Mouse (Mus musculus): ENCODE results near the gene Tanc2.

Tanc2 gene

DNA sequence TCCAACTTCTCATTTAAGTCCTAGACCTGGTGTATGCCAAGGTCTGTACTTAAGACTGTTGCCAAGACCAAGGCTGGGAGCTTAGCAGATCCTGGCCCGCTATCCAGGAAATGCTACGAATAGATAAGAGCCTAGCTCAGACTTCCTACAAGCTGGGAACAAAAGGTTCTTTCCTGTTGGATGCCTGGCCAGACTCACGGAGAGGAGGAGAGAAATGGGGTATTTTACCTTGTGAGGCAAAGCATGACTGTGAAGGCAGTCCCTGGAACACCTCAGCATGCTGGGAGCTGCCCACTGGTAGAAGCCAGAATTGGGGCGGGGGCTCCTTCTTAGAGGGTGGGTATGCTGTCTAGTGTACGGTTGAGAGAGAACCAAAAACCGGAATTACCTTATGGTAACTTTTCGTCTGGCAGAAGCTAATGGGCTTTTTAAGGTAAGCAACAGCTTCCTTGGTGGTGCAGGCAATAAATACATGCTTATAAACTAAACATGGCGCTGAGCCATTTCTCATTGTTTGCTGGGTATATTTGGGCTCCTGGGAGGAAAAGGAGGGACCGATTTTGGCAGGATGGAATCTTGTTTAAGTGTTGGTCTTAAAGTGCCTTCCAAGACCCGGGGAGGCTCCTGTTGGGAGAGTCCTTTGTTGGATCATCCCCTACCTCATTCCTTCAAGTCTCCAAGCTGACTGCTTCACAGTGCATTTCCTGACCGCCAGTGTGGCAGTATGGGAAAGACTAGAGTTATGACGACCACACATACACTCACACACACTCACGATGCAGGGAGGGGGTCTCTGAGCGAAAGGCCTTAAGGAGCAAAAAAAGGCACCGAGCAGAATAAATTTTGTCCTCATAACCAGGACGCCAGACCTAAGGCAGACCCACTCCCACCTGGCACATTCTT, 355.2 kb downstream of the Tanc2 start:
- in situ Hi-C loops (cut with MboI; ENCODE audit: unreplicated experiment in 2 of 2) = loop anchor here in 1 of 2 experiments (10.0 kb wide), 1 partner anchor 70 kb away; no protein-coding TSS in a partner anchor

GRCm38 (mm10) chr11:105946694-105947154, 356.9 kb downstream of the Tanc2 start:
- in situ Hi-C loops (cut with MboI; ENCODE audit: unreplicated experiment in 2 of 2) = loop anchor here in 1 of 2 experiments (10.0 kb wide), 1 partner anchor 68 kb away; no protein-coding TSS in a partner anchor

- in situ Hi-C loops (cut with MboI; ENCODE audit: unreplicated experiment in 2 of 2) = loop anchor here in 1 of 2 experiments (10.0 kb wide), 1 partner anchor 67 kb away; no protein-coding TSS in a partner anchor
Measured at GRCm38 (mm10) chr11:105948255-105948654, 358.5 kb downstream of the Tanc2 start.

DNA sequence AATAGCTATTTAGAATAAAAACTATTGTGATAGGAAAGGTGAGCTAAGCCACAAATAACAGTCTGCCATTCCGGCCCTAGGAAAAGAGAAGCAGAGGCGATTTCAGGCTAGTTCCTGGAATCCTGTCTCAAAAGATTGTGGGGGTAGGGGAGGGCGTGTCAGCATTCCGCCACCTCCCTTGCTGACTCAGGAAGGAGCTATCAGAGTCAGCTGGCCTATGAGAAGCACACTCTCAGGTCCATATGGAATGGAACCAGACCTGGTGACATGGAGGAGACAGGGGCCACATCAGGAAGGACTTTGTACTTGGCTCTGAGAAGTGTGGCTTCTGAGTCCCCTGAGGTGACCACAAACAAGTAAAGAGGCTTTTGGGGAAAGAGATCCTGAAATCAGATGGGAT, 360.7 kb downstream of the Tanc2 start:
- in situ Hi-C loops (cut with MboI; ENCODE audit: unreplicated experiment in 2 of 2) = no loop called here

- in situ Hi-C loops (cut with MboI; ENCODE audit: unreplicated experiment in 2 of 2) = no loop called here
Measured at GRCm38 (mm10) chr11:105951601-105952044, 361.8 kb downstream of the Tanc2 start.

DNA sequence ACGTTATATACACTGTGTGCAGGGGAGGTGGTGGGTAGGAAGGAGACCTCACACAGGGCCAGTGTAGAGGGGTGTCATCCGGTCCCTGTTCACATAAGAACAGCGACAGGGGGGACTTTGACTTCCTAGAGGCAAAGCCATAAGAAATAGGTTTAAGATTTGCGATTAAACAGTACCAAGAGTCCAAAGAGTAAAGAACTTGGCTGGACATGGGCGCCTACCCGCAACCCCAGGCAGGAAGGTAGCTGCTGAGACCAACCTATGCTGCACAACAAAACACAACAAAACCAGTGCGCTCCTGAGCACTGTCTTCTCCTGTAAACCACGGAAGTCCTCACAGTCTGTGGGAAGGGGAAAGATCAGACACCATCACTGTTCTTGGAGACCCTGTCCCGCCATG, 362.3 kb downstream of the Tanc2 start:
- in situ Hi-C loops (cut with MboI; ENCODE audit: unreplicated experiment in 2 of 2) = no loop called here

DNA sequence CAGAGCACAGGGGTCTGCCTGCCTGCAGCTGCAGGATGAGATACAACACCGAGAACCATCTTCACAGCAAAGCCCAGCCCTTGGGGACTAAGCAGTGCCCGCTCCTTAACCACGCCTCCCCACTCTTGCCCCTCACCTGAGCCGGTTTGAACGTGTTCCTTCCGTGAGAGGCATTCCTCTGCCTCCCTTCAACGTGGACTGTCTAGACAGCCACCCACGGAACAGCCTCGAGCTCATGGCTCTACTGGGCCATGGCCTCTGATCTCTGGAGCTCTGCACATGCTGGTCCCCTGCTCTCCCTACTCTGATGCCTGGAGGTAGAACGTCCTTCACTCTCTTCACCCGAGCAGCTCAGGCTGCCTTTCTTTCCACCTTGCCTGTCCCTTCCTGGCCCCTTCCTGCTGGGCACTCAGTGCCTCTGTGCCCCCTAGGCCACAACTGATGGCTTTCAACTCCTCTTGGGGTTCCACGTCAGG, 363.2 kb downstream of the Tanc2 start, which contains the start of gene Cyb561:
Cyb561 (minus strand) TSS at position 426 of the 476 bp plus-strand sequence.
- in situ Hi-C loops (cut with MboI; ENCODE audit: unreplicated experiment in 2 of 2) = no loop called here

GRCm38 (mm10) chr11:105953402-105953801, 363.6 kb downstream of the Tanc2 start:
- in situ Hi-C loops (cut with MboI; ENCODE audit: unreplicated experiment in 2 of 2) = no loop called here

DNA sequence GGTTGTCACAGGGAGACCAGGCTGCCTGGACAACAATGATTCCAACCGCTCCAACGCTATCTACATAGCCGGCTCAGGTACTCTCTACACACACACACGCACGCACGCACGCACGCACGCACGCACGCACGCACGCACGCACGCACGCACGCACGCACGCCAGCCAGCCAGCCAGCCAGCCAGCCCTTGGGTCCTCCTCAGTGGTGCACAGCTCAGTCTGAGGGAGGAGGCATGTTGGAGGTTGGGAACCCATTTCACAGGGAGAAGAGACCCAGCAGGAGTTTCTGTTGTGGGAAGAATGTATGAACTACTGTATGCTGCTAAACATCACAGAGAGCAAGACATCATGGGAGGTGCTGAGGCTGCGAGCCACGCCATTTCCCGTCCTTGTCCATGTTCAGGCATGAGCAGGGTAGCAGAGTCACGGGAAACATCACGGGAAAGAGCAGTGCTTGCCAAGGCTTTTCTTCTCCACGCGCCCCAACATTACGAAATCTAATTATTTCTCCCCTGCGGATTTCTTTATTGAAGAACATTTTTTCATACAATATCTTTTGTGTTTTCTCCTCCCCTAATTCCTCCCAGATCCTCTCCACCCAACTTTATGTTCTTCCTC, 366.1 kb downstream of the Tanc2 start:
- in situ Hi-C loops (cut with MboI; ENCODE audit: unreplicated experiment in 2 of 2) = no loop called here

GRCm38 (mm10) chr11:105957501-105957900, 367.7 kb downstream of the Tanc2 start:
- in situ Hi-C loops (cut with MboI; ENCODE audit: unreplicated experiment in 2 of 2) = no loop called here

DNA sequence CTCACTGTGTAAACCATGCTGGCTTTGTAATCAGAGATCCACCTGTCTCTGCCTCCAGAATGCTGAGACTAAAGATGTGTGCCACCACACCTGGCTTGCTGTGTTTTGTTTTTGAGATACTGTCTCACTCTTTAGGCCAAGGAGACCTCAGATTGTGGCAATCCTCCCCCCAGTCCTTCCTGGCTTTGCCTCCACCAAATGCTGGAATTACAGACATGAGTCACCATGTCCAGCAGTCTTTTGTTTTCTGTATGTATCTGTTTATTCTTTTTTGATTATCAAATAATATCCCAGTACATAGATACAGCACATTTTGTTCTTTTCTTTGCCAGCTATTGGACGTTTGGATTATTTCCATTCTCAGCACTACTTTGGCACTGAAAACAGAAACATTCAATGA, 368.8 kb downstream of the Tanc2 start:
- in situ Hi-C loops (cut with MboI; ENCODE audit: unreplicated experiment in 2 of 2) = no loop called here

GRCm38 (mm10) chr11:105959355-105959754, 369.6 kb downstream of the Tanc2 start:
- in situ Hi-C loops (cut with MboI; ENCODE audit: unreplicated experiment in 2 of 2) = no loop called here

GRCm38 (mm10) chr11:105964691-105965090, 374.9 kb downstream of the Tanc2 start:
- in situ Hi-C loops (cut with MboI; ENCODE audit: unreplicated experiment in 2 of 2) = no loop called here

DNA sequence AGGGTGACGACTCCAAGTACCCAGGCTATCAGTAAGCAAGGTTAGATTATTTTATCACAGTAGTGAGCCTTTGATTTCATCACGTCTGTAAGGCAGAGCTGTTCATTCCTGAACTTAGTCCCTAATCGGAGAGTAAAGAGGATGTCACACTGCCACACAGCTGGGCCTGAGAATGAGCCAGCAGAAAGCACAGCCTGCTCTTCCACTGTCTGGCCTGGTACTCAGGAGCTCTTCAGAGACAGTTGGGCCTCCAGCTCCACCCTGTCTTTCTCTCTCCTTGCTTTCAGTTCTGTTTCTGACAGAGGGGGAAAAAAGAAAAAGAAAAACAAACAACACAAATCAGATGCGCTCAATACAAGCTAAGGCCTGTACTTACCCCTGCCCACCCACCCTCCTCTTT, 376.5 kb downstream of the Tanc2 start:
- in situ Hi-C loops (cut with MboI; ENCODE audit: unreplicated experiment in 2 of 2) = no loop called here

DNA sequence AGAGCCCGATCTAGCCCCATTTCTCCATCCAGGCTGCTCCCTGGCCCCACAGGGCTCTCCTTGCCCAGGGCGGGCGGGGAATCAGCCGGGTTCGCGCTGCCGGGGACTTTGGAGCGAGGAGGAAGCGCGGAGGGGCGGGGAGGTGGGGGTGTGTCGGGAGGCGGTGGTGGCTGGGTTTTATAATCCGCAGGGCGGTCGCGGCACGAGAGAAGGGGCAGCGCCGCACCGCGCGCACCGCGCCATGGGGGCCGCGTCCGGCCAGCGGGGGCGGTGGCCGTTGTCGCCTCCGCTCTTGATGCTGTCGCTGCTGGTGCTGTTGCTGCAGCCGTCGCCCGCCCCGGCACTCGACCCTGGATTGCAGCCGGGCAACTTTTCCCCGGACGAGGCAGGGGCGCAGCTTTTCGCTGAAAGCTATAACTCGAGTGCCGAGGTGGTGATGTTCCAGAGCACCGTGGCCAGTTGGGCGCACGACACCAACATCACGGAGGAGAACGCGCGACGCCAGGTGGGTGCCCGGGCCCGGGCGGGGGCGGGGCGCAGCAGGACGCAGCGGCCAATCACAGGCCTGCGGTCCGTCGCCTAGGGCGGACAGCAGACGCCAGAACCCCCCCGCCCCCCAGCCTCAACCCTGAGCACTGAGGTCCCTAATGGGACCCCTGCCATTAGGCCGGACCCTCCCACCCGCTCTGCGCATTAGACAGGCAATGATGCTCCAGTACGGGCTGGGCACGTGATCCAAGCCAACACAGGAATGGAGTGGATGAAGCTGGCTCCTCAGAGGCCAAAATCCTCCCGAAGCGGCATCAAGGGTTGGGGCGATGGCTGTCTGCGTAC, 378.2 kb downstream of the Tanc2 start, which contains the start of gene Ace:
Ace (plus strand) TSS at position 205 of the 834 bp plus-strand sequence.
- in situ Hi-C loops (cut with MboI; ENCODE audit: unreplicated experiment in 2 of 2) = no loop called here

GRCm38 (mm10) chr11:105968948-105969347, 379.2 kb downstream of the Tanc2 start:
- in situ Hi-C loops (cut with MboI; ENCODE audit: unreplicated experiment in 2 of 2) = no loop called here

DNA sequence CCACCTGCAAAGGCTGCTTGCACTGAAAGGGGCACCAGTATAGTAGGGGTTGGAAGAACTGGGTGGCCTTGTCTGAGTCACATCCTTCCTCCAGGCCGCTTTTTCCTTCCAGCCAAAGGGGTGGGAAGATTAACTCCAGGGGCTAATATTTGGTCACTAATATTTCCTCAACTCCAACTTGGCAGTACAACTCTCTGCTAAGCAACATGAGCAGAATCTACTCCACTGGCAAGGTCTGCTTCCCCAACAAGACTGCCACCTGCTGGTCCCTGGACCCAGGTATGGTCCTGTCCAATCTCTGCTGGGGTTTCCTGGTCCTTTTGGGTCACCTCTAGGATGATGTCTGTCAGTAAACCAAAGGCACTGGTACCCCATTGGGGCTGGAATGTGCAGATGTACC, 379.7 kb downstream of the Tanc2 start:
- in situ Hi-C loops (cut with MboI; ENCODE audit: unreplicated experiment in 2 of 2) = no loop called here

DNA sequence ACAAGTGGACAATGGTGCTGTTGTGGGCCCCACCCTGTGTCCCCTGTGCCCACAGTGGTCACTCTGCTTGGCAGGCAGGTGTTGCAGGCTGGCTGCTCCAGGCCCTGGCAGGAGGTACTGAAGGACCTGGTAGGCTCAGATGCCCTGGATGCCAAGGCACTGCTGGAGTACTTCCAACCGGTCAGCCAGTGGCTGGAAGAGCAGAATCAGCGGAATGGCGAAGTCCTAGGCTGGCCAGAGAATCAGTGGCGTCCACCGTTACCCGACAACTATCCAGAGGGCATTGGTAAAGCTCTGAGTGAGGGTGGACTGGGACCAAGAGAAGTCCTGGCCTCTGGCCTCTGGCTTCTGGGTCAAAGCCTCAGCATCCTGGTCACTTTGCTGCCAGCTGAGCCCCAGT, 384.8 kb downstream of the Tanc2 start:
- in situ Hi-C loops (cut with MboI; ENCODE audit: unreplicated experiment in 2 of 2) = no loop called here

DNA sequence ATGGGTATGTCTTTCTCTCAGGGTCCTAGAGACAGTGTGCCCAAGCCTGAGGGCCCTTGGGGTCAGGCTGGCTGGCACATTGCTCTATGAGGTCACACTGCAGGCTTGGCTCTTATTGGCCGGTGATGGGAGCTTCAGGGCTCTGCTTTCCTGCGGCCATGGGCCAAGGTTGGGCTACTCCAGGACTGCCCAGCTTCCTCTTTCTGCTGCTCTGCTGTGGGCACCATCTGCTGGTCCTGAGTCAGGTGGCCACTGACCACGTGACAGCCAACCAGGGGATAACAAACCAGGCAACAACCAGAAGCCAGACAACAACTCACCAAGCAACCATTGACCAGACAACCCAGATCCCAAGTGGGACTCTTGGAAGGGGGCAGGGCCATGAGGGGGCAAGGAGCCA, 385.3 kb downstream of the Tanc2 start:
- in situ Hi-C loops (cut with MboI; ENCODE audit: unreplicated experiment in 2 of 2) = no loop called here

GRCm38 (mm10) chr11:105975636-105976035, 385.9 kb downstream of the Tanc2 start:
- in situ Hi-C loops (cut with MboI; ENCODE audit: unreplicated experiment in 2 of 2) = no loop called here
